Mouse (Mus musculus): ENCODE measurements around the gene 1700023F06Rik.

Gene 1700023F06Rik

GRCm38 (mm10) chr11:103160738-103161137 lies 47.6 kb downstream of the 1700023F06Rik start:
- no peak for DNase-seq

- DNase-seq, result peak; percentile 88
Observed at GRCm38 (mm10) chr11:103158621-103159478, 49.5 kb downstream of the 1700023F06Rik start.

GRCm38 (mm10) chr11:103149771-103150170 lies 58.6 kb downstream of the 1700023F06Rik start:
- DNase-seq, result no peak

Data from right cerebral cortex, postnatal 25 days (tissue).